Mouse (Mus musculus): ENCODE measurements around the gene Zfp626. TPM values are rescaled to one million over a fixed set of nuclear protein-coding genes. Genes with fewer than 3 reads are reported as not detected.
"Not testable (repeated sequence)": the region's sequence is repeated elsewhere in the genome, so short reads cannot be mapped to it uniquely, and the experiment has no call there.

The Zfp626 gene
- polyA plus RNA-seq, 1 experiment, result 0.73 TPM

DNA sequence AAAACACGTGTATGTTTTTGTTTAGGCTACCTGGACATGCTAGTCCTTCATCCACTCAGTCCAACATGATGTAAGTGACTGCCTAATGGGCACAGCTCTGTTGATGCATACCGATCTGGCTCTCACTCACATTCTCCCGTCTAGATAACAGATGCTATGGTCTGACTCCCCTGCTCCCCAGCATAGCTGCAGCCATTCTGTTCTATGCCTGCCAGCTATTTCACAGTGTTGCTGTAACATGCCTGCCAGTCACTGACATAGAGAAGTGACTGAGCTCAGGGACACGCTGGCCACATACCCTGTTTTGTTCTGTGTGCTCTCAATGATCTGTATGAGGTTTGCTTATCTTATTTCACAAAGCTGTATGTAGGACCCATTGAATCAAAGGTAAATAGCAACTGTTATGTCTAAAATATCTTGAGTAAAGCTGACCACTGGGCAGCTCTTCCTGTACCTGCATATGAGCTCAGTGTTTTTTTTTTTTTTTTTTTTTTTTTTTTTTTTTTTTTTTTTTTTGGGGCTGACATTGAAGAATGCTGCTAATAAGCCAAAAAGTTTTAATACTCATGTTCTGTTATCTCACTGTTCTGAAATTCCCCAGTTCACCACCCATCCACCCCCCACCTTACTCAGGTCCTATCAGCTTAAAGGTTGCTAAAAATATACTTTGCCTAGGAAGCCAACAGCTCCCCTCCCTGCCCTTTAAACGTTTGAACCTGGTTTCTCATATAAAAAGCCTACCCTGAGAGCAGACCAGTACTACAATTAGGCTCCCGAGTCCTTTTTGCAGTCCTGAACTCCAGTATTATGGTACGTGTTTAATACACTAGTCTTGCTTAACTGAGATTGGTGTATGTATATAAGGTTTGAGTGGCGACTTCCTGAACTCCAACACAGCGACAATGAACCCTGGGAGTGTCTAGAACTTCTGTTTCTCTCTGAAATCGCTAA lies 52.6 kb downstream of the Zfp626 start:
- WGBS, result 19% methylated on average over 10 of the region's 10 CpGs
- DNase-seq (ENCODE audit: low read depth, low spot score), result peak; percentile 28

DNA sequence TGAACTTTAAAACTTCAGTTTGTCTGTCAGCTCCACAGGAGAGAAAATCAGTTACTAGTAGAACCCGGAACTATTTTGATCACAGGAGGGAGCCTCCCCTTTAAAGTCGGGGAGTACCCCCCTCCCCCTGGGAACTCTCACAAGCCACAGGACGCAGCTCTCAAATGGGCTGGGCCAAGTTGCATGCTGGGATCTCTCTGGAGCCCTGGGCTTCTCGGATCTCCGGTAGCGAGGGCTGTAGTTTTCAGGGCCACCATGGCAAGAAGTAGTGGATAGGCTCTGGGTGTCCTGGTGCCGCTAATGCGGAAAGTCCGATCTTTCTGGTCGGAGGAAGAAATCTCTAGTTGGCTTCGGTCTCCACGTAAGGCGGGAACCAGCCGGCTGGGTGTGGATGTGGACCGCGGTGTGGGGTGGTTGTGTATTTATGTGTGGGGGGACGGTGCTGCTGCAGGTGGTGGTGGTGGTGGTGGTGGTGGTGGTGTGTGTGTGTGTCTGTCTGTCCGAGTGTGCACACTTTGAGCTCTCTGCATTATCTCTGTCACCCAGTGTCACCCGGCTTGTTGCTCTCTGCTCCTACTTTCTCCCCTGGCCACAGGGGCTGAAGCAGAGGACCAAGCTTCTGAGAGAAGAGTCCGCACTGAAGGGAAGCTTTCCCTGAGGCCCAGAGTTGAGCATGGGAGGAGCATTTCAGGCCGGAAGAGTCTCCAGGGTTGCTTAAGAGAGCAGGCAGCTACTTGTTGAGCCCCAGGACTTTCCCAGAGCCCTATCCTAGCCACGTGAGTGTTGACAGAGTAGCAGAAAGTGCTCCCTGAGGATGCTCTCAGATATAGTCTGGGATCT lies 53.6 kb downstream of the Zfp626 start:
- DNase-seq (ENCODE audit: low read depth, low spot score), result peak; percentile 56
- under 1% methylated on average over 22 of the region's 22 CpGs for WGBS

DNA sequence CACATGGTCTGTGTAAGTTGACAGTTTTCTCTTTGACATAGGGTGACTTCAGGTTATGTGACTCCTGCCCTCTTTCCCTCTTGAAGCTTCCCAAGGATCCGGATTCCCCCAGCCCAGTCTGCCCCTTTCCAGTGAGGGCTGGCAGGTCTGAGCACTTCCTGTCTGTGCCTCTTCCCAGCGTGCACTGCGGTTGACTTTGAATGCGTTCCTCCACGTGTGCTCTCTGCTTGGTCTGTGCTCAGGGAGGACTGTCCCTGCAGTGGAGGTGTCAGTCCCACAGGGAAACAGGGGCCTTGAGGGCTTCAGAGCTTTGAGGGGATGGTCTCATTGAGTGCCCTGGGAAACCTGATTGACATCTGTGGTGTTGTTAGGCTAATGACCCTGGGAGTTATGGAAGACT lies 55.6 kb downstream of the Zfp626 start:
- 78% methylated on average over 5 of the region's 5 CpGs for WGBS
- DNase-seq (ENCODE audit: low read depth, low spot score), result not testable (repeated sequence)

Other genes with a start within 250 kb of the Zfp626 start
- 40.2 and 44.7 TPM in 2 replicates for gene Akt2, start 215.6 kb upstream of the Zfp626 start, polyA plus RNA-seq (2012; rRNA removed)
- gene Ttc9b, start 153.3 kb upstream of the Zfp626 start, polyA plus RNA-seq (2012; rRNA removed), result 0.12 and 0.38 TPM in 2 replicates
- 10.8 and 11.4 TPM in 2 replicates for gene Map3k10, start 132.6 kb upstream of the Zfp626 start, polyA plus RNA-seq (2012; rRNA removed)
- gene Zfp607b, start 117.9 kb upstream of the Zfp626 start, polyA plus RNA-seq (2012; rRNA removed), result 0.10 TPM in 2 replicates
- 1.1 and 1.2 TPM in 2 replicates for gene Zfp60, start 75.8 kb upstream of the Zfp626 start, polyA plus RNA-seq (2012; rRNA removed)
- 0.53 and 1.1 TPM in 2 replicates for gene Zfp59, start 31.4 kb downstream of the Zfp626 start, polyA plus RNA-seq (2012; rRNA removed)
- 0.37 and 0.80 TPM in 2 replicates for gene Zfp607a, start 50.3 kb downstream of the Zfp626 start, polyA plus RNA-seq (2012; rRNA removed)
- gene Zfp974, start 122.3 kb downstream of the Zfp626 start, polyA plus RNA-seq (2012; rRNA removed), result 1.1 and 1.7 TPM in 2 replicates
- gene Zfp780b, start 172.0 kb downstream of the Zfp626 start, polyA plus RNA-seq (2012; rRNA removed), result 1.2 and 1.5 TPM in 2 replicates
- gene Zfp850, start 206.9 kb downstream of the Zfp626 start, polyA plus RNA-seq (2012; rRNA removed), result 0.33 and 0.36 TPM in 2 replicates
- 124 and 133 TPM in 2 replicates for gene Psmc4, start 242.9 kb downstream of the Zfp626 start, polyA plus RNA-seq (2012; rRNA removed)